Mouse (Mus musculus) olfactory bulb, adult 2 months (tissue): ENCODE measurements around the gene Cdk15. TPM values are rescaled to one million over a fixed set of nuclear protein-coding genes. Genes with fewer than 3 reads are reported as not detected.

Experiments used
- H3K27ac ChIP-seq: fragments of 200-500 bp; 2 replicates; pipeline ENCODE4 v1.5.1; 2012; ENCODE audit warnings: low read depth, low read length; ENCODE audit not compliant: insufficient read depth
- H3K4me1 ChIP-seq: fragments of 200-500 bp; 2 replicates; pipeline ENCODE4 v1.6.1; 2012; ENCODE audit warnings: low read length; ENCODE audit not compliant: control insufficient read depth, insufficient read depth
- H3K4me3 ChIP-seq: fragments of 200-500 bp; 2 replicates; pipeline ENCODE4 v1.5.1; 2012; ENCODE audit warnings: mild to moderate bottlenecking, low read depth, low read length, moderate library complexity; ENCODE audit not compliant: insufficient read depth
- CTCF ChIP-seq: fragments of 200-500 bp; IDR thresholded peaks from 2 replicates; pipeline ENCODE4 v1.5.1; 2012; ENCODE audit warnings: low read depth, mild to moderate bottlenecking, low read length, moderate library complexity; ENCODE audit not compliant: insufficient read depth
- POLR2A ChIP-seq: fragments of 200-500 bp; IDR thresholded peaks from 2 replicates; pipeline ENCODE4 v1.6.1; 2012; ENCODE audit warnings: mild to moderate bottlenecking, low read depth, low read length, moderate library complexity; ENCODE audit not compliant: insufficient read depth
- WGBS: fragments of 180-500 bp; shearing (Covaris S2); methylation state at CpG from one replicate; pipeline ENCODE4 v1.1.7; 2018; 5-methylcytosine and 5-hydroxymethylcytosine counted together
- polyA plus RNA-seq: library from polyadenylated mRNA; stranded (reverse); fragments of >200 nt; gene quantifications from 2 replicates; pipeline ENCODE4 v1.2.4, GENCODE M21; 2012; ENCODE audit warnings: low replicate concordance; ENCODE audit not compliant: missing spikeins, insufficient read depth, insufficient read length

Cdk15 gene
- polyA plus RNA-seq, 1 experiment: not detected

- 91% methylated on average over 9 of the region's 9 CpGs for WGBS
- no peak overlapping the region for H3K4me3 ChIP-seq
- H3K4me1 ChIP-seq: 0 out of 2 replicates have a peak, but pooled peaks cover 4% of the 10 kb centered on the region
- no peak overlapping the region for H3K27ac ChIP-seq
- no peak for TF ChIP-seq CTCF
These were observed 120.6 kb downstream of the Cdk15 start for GRCm38 (mm10) chr1:59377312-59377711.

GRCm38 (mm10) chr1:59380926-59381325, 124.2 kb downstream of the Cdk15 start:
- TF ChIP-seq POLR2A (no peak), CTCF (peak; percentile 16; the same call in 1 of the 2 replicates)
- 60% methylated on average over 10 of the region's 10 CpGs for WGBS
- no peak overlapping the region for H3K27ac ChIP-seq
- no peak overlapping the region for H3K4me3 ChIP-seq
- H3K4me1 ChIP-seq: 0 out of 2 replicates have a peak, but pooled peaks cover 4% of the 10 kb centered on the region

GRCm38 (mm10) chr1:59381483-59381882, 124.8 kb downstream of the Cdk15 start:
- TF ChIP-seq POLR2A: no peak
- no peak for TF ChIP-seq CTCF
- Histone ChIP-seq H3K4me3 (no peak overlapping the region), H3K4me1 (no peaks in the 10 kb centered on the region), H3K27ac (no peak overlapping the region)
- WGBS: 74% methylated on average over 7 of the region's 7 CpGs

GRCm38 (mm10) chr1:59382516-59382915, 125.8 kb downstream of the Cdk15 start:
- Histone ChIP-seq H3K4me1 (no peaks in the 10 kb centered on the region), H3K27ac (no peak overlapping the region), H3K4me3 (no peak overlapping the region)
- TF ChIP-seq CTCF: no peak
- WGBS: 90% methylated on average over 3 of the region's 3 CpGs

- Histone ChIP-seq H3K4me1 (no peaks in the 10 kb centered on the region), H3K27ac (no peak overlapping the region), H3K4me3 (no peak overlapping the region)
- WGBS: 65% methylated on average over 6 of the region's 6 CpGs
- TF ChIP-seq POLR2A (no peak), CTCF (no peak)
These were observed 126.4 kb downstream of the Cdk15 start for GRCm38 (mm10) chr1:59383049-59383610.

GRCm38 (mm10) chr1:59384400-59384799, 127.7 kb downstream of the Cdk15 start:
- whole genome bisulfite sequencing: 98% methylated on average over 3 of the region's 3 CpGs
- no peak overlapping the region for H3K4me3 ChIP-seq
- no peak overlapping the region for H3K27ac ChIP-seq
- no peaks in the 10 kb centered on the region for H3K4me1 ChIP-seq
- TF ChIP-seq POLR2A (no peak), CTCF (no peak)

GRCm38 (mm10) chr1:59385641-59386040, 128.9 kb downstream of the Cdk15 start:
- Histone ChIP-seq H3K4me1 (no peaks in the 10 kb centered on the region), H3K27ac (no peak overlapping the region), H3K4me3 (no peak overlapping the region)
- 84% methylated on average over 6 of the region's 6 CpGs for WGBS
- no peak for TF ChIP-seq CTCF
- no peak for TF ChIP-seq POLR2A

- WGBS: 56% methylated on average over 3 of the region's 3 CpGs
- H3K4me1 ChIP-seq: no peaks in the 10 kb centered on the region
- H3K27ac ChIP-seq: no peak overlapping the region
- TF ChIP-seq CTCF (no peak), POLR2A (no peak)
- no peak overlapping the region for H3K4me3 ChIP-seq
These were observed 131.0 kb downstream of the Cdk15 start for GRCm38 (mm10) chr1:59387542-59388314.

GRCm38 (mm10) chr1:59389181-59389580, 132.5 kb downstream of the Cdk15 start:
- TF ChIP-seq POLR2A (no peak), CTCF (no peak)
- H3K4me1 ChIP-seq: no peaks in the 10 kb centered on the region
- no peak overlapping the region for H3K27ac ChIP-seq
- H3K4me3 ChIP-seq: no peak overlapping the region
- WGBS: 96% methylated on average over 6 of the region's 6 CpGs
